Mouse (Mus musculus) ES-E14 (cell line): Measurements from ENCODE around the gene Iqsec2.

ENCODE experiments used
- CHD2 ChIP-seq: IDR thresholded peaks from 2 replicates; pipeline ENCODE4 v1.6.1; 2014; ENCODE audit warnings: mild to moderate bottlenecking, low read depth, low read length, inconsistent platforms
- HCFC1 ChIP-seq: IDR thresholded peaks from 2 replicates; pipeline ENCODE4 v1.6.1; 2012; ENCODE audit warnings: low read length, inconsistent platforms, borderline replicate concordance; ENCODE audit not compliant: insufficient read depth
- MAFK ChIP-seq: IDR thresholded peaks from 2 replicates; pipeline ENCODE4 v1.6.1; 2014; ENCODE audit warnings: mild to moderate bottlenecking, low read depth, low read length, inconsistent platforms; ENCODE audit not compliant: insufficient read depth
- ZNF384 ChIP-seq: IDR thresholded peaks from 2 replicates; pipeline ENCODE4 v1.6.1; 2012; ENCODE audit warnings: low read depth, low read length, inconsistent platforms

DNA sequence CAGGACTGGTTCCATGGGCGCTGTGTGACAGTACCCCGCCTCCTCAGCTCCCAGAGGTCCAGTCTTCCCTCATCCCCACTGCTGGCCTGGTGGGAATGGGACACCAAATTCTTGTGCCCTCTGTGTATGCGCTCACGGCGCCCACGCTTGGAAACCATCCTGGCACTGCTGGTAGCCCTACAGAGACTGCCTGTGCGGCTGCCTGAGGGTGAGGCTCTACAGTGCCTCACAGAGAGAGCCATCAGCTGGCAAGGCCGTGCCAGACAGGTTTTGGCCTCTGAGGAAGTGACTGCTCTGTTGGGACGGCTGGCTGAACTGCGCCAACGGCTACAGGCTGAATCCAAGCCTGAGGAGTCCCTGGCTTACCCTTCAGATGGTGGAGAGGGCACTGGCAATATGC, 127.1 kb downstream of the Iqsec2 start:
- no peak for TF ChIP-seq MAFK
- no peak for TF ChIP-seq HCFC1
- TF ChIP-seq ZNF384 = no peak
- no peak for TF ChIP-seq CHD2
